Mouse (Mus musculus): ENCODE data around the gene Las1l. TPM values are rescaled to one million over a fixed set of nuclear protein-coding genes. Genes with fewer than 3 reads are reported as not detected.

Gene Las1l
- polyA plus RNA-seq (2015; fragmentation: Illumina TruSeq; extraction: RNeasy Lipid Tissue Mini Kit (QIAGEN cat#74804); ENCODE audit: insufficient read depth, low replicate concordance) = 67.5 TPM

GRCm38 (mm10) chrX:95956497-95957293 is at the start of gene Las1l:
Gene Las1l (minus strand): TSS chrX:95956962.

Other genes with a start within 250 kb of the Las1l start
- 0.75 TPM for gene Zc3h12b, start 245.3 kb downstream of the Las1l start, polyA plus RNA-seq (2015; fragmentation: Illumina TruSeq; extraction: RNeasy Lipid Tissue Mini Kit (QIAGEN cat#74804); ENCODE audit: insufficient read depth, low replicate concordance)
- gene Msn, start 139.1 kb upstream of the Las1l start, polyA plus RNA-seq (2015; fragmentation: Illumina TruSeq; extraction: RNeasy Lipid Tissue Mini Kit (QIAGEN cat#74804); ENCODE audit: insufficient read depth, low replicate concordance) = 624 TPM

Measured in spleen, adult 10 weeks (tissue).